Mouse (Mus musculus) bone marrow, adult 2 months (tissue): Measurements from ENCODE around the gene Ubap1. TPM values are rescaled to one million over a fixed set of nuclear protein-coding genes. Genes with fewer than 3 reads are reported as not detected.

ENCODE experiments used
- H3K27ac ChIP-seq: fragments of 200-500 bp; 2 replicates; pipeline ENCODE4 v1.5.1; 2012; ENCODE audit warnings: low read depth, mild to moderate bottlenecking, control low read depth, inconsistent platforms, low read length; ENCODE audit not compliant: control insufficient read depth, poor library complexity, insufficient read depth
- H3K4me1 ChIP-seq: fragments of 200-500 bp; 2 replicates; pipeline ENCODE4 v1.6.1; 2011; ENCODE audit warnings: low read length; ENCODE audit not compliant: control insufficient read depth, insufficient read depth
- H3K4me3 ChIP-seq: fragments of 200-500 bp; replicated peaks from 2 replicates; pipeline ENCODE3; 2011; ENCODE audit warnings: mild to moderate bottlenecking, low read depth, low read length, control low read depth; ENCODE audit not compliant: control insufficient read depth
- CTCF ChIP-seq: fragments of 200-500 bp; IDR thresholded peaks from 2 replicates; pipeline ENCODE4 v1.5.1; 2011; ENCODE audit warnings: low read length, control low read depth; ENCODE audit not compliant: control insufficient read depth, insufficient read depth
- POLR2A ChIP-seq: fragments of 200-500 bp; IDR thresholded peaks from 2 replicates; pipeline ENCODE4 v1.6.1; 2011; ENCODE audit warnings: low read depth, mild to moderate bottlenecking, control low read depth, low read length, borderline replicate concordance; ENCODE audit not compliant: control insufficient read depth
- WGBS: fragments of 180-500 bp; shearing (Covaris S2); methylation state at CpG from one replicate; pipeline ENCODE4 v1.1.7; 2018; 5-methylcytosine and 5-hydroxymethylcytosine counted together
- polyA plus RNA-seq: library from polyadenylated mRNA; stranded (reverse); fragments of >200 nt; gene quantifications from 2 replicates; pipeline ENCODE4 v1.2.4, GENCODE M21; 2011; ENCODE audit warnings: low replicate concordance; ENCODE audit not compliant: missing spikeins, insufficient read depth, insufficient read length

The Ubap1 gene
- 37.4 and 67.8 TPM in 2 replicates for polyA plus RNA-seq

GRCm38 (mm10) chr4:41348584-41349198, at the start of gene Ubap1:
TSS of gene Ubap1 (plus strand) at chr4:41348996.
- peak within 1 kb of the TSS; percentile 81 for H3K4me3 ChIP-seq
- under 1% methylated on average over 31 of the region's 31 CpGs for WGBS
- peak; percentile 94 for TF ChIP-seq POLR2A
- TF ChIP-seq CTCF: no peak
- H3K27ac ChIP-seq: peak within 1 kb of the TSS; percentile 73
- no peaks in the 10 kb centered on the region; the same call in 1 of the 2 replicates for H3K4me1 ChIP-seq

- H3K27ac ChIP-seq: 0 out of 2 replicates have a peak overlapping the region, but pooled peaks have one; percentile 18
- H3K4me3 ChIP-seq: no peak overlapping the region
- H3K4me1 ChIP-seq: peaks cover 13% of the 10 kb centered on the region
- no peak for TF ChIP-seq POLR2A
- TF ChIP-seq CTCF: no peak
- WGBS: 72% methylated on average over 7 of the region's 7 CpGs
Measured at GRCm38 (mm10) chr4:41303671-41304070, 45.1 kb upstream of the Ubap1 start.

- no peak for TF ChIP-seq POLR2A
- TF ChIP-seq CTCF: no peak
- peak overlapping the region; percentile 26 for H3K27ac ChIP-seq
- WGBS: under 1% methylated on average over 3 of the region's 3 CpGs
- no peak overlapping the region for H3K4me3 ChIP-seq
- H3K4me1 ChIP-seq: peaks cover 14% of the 10 kb centered on the region
Measured at GRCm38 (mm10) chr4:41304302-41304701, 44.5 kb upstream of the Ubap1 start.

GRCm38 (mm10) chr4:41307406-41307805, 41.4 kb upstream of the Ubap1 start:
- WGBS: 61% methylated on average over 6 of the region's 6 CpGs
- Histone ChIP-seq H3K4me3 (no peak overlapping the region), H3K4me1 (peaks cover 17% of the 10 kb centered on the region), H3K27ac (no peak overlapping the region)
- TF ChIP-seq CTCF: no peak
- TF ChIP-seq POLR2A: no peak

- Histone ChIP-seq H3K4me3 (peak overlapping the region; percentile 51), H3K4me1 (peaks cover 11% of the 10 kb centered on the region; the same call in 1 of the 2 replicates), H3K27ac (peak overlapping the region; percentile 66; the same call in 1 of the 2 replicates)
- WGBS: 21% methylated on average over 9 of the region's 9 CpGs
- TF ChIP-seq CTCF: no peak
- no peak for TF ChIP-seq POLR2A
Measured at GRCm38 (mm10) chr4:41310567-41311563, 37.9 kb upstream of the Ubap1 start.

GRCm38 (mm10) chr4:41313722-41314121, 35.1 kb upstream of the Ubap1 start:
- Histone ChIP-seq H3K4me1 (peaks cover 8% of the 10 kb centered on the region; the same call in 1 of the 2 replicates), H3K4me3 (peak overlapping the region; percentile 87), H3K27ac (peak overlapping the region; percentile 98)
- WGBS: 18% methylated on average over 14 of the region's 14 CpGs
- no peak for TF ChIP-seq POLR2A
- TF ChIP-seq CTCF: no peak

GRCm38 (mm10) chr4:41314141-41315129, 34.4 kb upstream of the Ubap1 start, which contains the start of gene Dcaf12:
TSS of gene Dcaf12 (minus strand) at chr4:41314889.
- H3K4me1 ChIP-seq: peaks cover 7% of the 10 kb centered on the region; the same call in 1 of the 2 replicates
- under 1% methylated on average over 70 of the region's 70 CpGs for WGBS

More at GRCm38 (mm10) chr4:41314141-41315129, 34.4 kb upstream of the Ubap1 start, which contains the start of gene Dcaf12:
- Histone ChIP-seq H3K4me3 (peak within 1 kb of the TSS; percentile 87), H3K27ac (peak within 1 kb of the TSS; percentile 98)
- TF ChIP-seq POLR2A (peak; percentile 87), CTCF (no peak)
